Mouse (Mus musculus) 3134 (cell line): Measurements from ENCODE around the gene Gm10282.

Experiments
- DNase-seq: peaks from one replicate; pipeline ENCODE4 v3.0.0-alpha.2; 2011; ENCODE audit warnings: low spot score; ENCODE audit not compliant: insufficient read length; ENCODE audit errors: extremely low read depth

Gm10282 gene

DNA sequence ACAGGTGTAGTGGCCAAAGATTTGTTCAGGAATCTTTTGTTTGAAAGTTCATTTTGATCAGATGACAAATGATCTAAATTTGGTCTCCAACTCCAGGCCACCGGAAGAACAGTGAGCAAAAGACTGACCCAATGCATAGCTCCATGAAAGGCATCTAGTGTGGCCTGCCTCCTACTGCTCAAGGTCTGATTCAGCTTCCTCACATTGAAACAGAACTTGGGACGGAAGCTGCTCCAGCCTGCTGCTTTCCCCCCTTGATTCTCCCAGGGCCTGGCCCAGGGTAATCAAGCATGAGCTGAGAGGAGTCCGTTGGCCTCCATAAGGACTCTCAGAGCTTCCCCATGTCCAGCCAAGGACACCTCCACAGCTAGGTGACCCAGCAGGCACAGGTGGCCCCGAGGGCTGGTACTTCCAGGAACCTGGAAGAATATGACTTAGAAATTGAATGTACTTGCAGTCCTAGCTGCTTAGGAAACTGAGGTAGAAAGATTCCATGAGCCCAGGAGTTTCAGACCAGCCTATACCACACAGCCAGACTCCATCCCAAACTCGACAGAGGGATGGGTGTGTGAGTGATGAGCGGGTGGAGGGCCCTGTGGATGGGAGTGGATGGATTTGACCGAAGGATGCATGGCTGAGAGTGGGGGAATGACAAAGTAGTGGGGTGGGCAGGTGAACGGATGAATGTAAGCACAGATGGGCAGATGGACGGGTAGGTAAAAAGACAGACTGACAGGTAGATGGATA is 4.2 kb downstream of the Gm10282 start:
- DNase-seq, result no peak

DNA sequence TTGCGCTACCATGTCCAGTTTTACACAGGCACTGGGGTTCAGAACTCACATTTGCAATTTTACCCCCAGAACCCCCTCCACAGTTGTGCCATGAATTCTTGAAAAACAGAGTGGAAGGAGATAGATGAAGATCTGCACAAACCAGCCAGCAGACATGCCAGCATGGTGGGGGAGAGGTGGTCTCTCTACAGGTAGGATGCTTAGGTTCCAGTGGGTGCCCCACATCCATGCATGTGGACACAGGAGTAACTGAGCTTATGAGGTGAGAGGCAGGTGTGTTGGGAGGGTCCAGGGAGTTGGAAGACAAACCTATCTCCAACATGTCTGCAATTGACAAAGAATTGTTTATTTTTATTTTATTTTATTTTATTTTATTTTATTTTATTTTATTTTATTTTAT is 6.1 kb downstream of the Gm10282 start:
- no peak for DNase-seq

DNA sequence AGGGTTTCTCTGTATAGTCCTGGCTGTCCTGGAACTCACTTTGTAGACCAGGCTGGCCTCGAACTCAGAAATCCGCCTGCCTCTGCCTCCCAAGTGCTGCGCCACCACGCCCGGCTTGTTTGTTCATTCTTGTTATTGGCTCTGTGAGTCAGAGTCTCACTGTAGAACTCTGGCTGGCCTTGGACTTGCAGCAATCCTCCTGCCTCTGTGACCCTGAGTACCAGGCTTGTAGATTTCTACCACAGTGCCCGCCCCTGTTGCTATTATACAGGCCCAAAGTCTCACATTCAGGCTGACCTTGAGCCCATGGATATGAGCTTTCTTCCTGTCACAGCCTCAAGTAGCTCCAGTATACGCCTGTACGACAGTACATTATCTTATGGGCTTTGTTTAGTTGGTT is 8.5 kb downstream of the Gm10282 start:
- DNase-seq, result no peak

DNA sequence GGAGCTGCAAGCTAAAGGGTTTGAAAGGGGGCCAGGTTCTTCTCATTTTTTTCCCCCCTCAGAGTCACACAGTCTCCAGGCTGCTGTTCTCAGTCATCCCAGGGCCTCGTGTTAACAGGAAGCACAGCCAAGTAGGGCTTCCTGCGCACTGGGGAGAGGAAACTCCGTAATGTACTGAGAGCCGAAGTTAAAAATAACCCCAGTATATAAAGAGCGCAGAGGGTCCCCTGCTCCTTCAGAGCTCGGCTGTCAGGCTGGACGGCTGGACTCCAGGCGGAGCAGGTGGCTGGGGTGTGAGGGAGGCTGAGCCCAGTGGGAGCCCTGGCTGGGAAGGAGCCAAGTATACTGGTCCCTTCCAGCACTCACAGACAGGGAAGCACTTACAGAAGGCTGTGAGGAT is 9.4 kb downstream of the Gm10282 start:
- no peak for DNase-seq

DNA sequence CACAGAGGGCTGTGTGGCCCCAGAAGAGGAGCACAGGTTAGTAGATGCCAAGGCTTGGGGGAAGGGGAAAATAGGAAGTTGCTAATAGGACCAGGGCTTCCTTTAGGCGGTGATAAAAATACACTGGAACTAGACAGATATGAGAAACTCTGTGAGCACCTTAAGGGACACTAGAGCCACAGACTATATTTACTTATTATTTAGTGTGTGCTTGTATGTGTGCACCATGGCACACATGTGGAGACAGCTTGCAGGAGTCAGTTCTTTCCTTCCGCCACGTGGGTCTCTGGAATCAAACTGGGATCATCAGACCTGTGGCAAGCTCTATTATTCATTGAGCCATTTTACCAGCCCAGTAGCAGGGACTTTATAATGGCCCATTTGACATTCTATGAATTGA is 9.9 kb downstream of the Gm10282 start:
- no peak for DNase-seq

DNA sequence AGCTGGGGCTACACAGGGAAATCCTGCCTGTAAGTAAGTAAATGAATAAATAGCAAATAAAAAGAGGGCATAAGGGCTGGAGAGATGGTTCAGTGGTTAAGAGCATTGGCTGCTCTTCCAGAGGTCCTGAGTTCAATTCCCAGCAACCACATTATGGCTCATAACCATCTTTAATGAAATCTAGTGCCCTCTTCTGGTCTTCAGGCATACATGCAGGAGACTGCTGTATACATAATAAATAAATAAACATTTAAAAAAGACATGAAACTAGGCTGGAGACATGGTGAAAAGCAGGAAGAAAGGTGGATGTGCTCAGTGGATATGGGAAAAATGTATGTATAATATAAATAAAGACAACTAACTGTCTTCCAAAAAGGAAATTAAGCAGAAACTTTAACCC is 11.8 kb downstream of the Gm10282 start:
- DNase-seq, result no peak

DNA sequence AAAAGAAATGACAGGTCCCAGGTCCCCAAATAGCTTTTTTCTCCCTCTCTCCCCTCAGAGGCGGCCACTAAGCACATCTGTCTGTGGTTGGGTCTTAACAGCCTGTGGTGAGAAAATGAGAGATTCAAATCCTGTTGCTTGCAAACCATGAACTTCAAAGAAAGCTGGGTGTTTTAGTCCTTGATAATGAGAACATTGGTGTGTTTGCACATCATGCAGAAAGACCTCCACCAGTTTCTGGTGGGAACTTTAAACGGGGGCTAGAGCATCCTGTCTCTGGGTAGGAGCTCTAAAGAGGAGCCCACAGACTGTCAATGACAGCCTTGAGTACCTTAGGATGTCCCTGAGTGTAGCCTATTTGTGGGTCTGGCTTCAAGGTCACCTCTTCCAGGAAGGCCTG is 14.0 kb downstream of the Gm10282 start:
- no peak for DNase-seq

DNA sequence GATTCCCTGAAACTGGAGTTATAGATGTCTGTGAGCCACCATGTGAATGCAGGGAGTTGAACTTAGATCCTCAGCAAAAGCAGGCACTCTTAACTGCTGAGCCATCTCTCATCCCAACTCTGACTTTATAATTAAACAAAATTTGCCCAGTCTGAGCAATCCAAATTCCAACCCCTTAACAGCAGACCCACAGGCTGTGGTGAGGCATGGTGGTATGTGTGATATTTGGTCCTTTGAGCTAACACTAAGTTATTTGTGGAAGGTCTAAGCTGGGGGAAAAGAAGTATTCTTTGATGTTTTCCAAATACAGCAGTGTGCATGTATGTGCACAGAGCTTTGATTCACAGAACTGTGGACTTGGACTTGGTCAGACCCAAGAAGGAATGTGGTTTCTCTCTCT is 16.0 kb downstream of the Gm10282 start:
- no peak for DNase-seq

DNA sequence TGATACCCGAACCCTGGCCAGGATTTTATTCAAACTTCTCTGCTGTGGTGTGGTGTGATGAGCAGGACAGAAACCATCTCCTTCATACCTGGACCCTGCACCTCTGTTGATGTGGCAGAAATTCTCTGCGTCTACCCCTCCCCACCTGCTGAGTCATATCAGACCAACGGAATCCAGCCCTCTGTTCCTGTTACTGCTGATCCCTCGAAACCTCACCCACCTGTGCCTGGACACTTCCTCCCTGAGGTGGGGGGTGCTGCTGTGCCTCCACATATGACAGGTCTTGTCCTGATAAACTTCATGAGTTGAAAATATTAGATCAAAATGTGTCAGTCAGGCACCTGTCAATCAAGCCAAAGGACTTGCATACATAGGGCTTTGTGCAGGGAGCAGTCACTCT is 19.8 kb downstream of the Gm10282 start:
- no peak for DNase-seq

DNA sequence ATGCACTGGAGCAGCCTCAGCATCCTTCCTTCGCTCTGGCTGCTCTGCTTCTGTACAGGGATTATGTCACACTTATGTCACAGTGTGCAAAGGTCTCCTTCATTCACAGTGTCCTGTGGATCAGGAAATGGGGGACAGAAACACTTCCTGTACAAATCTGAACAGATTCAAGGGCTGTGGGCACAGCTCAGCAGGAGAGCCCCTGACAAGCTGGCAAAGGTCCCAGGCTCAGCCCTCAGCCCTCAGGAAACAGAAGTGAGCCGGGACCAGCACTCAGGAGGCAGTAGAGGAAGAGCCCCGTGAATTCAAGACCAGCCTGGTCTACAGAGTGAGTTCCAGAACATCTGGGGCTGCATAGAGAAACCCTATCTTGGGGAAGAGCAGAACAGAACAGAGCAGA is 23.4 kb downstream of the Gm10282 start:
- no peak for DNase-seq

DNA sequence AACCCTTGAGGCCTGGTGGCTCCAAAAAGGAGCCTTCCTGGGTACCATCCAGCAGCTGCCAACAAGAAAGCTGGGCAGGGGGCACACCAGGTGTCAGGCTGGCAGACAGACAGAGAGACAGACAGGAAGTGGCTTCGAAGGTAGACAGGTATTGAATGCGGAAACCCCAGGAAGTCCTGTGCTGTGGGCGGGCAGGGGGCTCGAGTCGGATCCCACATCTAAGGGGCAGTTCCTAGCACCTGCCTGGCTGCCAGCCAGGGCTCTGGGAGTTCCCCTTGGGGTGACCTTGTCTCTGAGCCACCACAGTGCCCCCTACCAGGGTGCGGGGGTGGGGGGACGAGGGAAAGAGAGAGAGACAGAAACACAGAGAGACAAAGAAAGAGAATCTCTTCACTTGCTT is 25.9 kb downstream of the Gm10282 start:
- DNase-seq, result no peak

DNA sequence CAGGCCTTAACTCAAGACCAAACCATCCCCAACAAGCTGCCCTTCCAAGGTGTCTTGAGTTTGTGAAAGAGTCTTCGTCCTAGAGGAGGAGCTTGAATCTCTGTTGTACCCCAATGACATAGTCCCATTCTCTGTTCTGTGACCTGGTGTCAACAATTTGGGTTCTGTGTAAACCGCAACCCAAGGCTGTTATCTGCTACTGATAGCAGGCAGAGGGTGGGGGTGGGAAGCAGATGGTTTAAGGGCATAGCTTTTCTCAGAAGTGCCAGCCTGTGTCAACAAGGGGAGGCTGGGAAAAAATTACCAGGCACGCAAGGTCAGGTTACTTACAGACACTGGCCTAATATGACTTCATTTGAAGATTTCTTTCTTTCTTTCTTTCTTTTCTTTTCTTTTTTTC is 27.8 kb downstream of the Gm10282 start:
- DNase-seq, result no peak

DNA sequence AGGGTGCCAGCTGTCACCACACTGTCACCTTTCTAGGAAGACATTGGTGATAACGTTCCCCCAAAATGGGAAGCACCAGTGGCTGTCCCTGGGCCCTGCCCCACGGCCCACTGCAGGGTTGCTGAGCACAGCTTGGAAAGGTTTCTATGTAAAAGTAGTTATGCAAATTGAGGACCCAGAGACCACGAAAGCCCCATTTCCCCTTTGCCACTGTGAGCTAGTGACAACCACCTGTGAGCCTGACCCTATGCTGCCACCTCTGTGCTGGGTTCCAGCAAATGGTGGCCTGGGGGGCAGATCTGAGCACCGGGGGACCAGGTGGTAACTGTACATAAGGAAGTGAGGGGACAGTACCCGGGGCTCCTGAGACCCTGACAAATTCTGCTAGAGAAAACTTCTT is 31.3 kb downstream of the Gm10282 start:
- DNase-seq, result no peak

DNA sequence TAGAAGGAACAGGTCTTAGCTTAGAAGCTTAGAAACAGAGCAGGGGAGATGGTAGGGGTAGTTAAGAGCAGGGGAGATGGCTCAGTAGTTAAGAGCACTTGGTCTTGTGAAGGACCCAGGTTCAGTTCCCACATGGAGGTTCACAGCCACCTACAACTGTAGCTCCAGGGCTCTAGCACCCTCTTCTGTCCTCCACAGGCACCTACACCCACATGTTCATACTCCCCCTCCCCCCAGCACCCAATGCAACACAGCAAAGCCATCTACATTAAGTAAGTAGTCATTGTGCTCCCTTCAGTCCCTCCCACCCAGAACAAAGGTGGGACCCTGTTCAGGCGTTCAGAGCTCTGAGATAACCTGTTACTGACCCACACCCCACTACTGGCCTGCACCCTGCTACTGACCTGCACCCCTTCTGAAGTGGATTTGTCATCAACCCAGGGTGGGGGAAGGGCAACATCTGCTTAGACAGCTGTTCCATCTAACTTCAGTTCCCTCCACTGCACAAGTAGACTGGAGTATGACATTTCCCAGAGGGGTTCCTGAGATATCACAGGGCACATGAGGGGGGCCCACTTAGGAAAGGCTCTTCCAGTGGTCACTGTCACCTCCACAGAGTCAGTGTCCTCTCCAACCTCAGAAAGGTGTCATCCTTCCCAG is 31.8 kb downstream of the Gm10282 start:
- DNase-seq, result no peak

DNA sequence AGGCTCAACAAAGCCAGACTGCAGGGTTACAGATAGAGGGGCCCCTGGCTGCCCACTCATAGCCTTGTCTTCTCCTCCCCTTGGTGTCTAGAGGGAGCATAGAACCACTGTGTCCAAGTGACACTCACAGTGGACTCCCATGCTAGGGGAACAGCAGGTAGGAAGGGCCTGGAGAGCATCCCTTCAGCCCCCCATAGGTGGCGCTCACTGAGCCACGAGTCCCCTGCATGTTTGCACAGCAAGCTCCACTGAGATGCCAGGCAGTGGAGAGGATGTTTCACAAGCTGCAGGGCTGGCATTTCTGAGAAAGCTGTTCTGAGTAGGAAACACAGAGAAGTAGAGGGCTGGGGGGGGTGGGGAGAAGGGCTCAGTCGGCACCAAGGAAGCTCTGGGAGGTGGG is 32.7 kb downstream of the Gm10282 start:
- DNase-seq, result peak; percentile 29

DNA sequence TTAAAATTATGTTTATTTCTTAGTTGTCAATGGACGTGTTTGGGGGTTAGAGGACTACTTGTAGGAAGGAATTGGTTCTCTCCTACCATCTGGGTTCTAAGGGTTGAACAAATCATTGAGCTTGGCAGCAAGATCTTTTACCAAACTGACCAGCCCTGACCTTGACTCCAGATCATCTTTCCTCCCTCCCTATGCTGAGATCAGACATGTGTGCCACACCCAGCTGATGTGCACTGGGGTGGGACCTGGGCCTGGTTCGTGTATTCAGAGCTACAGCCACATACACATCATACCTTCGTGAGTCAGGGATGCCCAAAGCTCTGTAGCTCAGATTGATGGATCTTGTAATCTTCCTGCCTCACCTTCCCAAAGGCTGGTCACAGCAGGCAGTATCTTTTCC is 33.4 kb downstream of the Gm10282 start:
- DNase-seq, result no peak

DNA sequence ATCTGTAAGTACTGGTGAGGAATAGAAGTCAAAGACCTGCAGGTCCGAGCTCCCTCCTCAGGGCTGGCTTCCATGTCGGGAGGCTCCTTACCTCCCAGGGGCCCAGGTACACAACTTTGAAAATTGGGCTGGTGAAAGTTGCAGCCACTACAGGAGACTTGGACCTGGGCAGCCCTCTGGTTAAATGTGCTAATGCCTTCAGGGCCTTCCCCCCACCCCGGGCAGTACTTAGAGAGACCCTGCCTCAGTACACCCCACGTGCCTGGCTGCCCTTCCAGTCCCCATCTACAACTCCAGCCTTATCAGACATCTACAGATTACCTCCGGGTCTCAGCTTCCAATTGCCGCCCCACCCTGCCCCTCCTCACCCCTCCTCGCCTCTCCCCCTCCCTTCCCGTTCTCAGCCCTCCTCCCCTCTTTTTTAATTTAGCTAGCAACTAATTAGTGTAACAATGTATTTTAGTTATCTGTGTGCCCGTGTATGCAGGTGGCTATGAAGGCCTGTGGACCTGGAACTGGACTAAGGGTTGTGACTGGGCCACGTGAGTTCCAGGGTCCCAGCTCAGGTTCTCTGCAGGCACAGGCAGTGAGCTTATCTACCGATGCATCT is 33.9 kb downstream of the Gm10282 start:
- no peak for DNase-seq

DNA sequence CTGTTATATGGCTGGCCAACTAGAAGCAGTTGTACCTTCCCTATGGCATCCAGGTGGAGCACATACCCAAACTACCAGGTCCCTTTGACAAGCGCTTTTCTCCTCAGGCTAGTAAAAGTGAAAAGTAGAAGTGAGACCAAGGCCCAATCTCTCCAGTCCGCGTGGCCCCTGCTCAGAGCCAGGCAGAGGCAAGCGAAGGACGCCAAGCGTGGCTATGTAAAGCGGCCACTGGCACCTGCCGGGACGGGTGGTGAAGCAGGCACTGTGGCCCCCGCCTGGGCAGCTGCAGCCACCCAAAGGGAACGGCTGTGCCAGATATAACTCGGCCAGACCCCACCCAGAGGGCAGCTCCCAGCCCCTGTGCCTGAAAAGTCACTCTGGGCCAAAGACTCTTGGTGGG is 34.5 kb downstream of the Gm10282 start:
- DNase-seq, result no peak

DNA sequence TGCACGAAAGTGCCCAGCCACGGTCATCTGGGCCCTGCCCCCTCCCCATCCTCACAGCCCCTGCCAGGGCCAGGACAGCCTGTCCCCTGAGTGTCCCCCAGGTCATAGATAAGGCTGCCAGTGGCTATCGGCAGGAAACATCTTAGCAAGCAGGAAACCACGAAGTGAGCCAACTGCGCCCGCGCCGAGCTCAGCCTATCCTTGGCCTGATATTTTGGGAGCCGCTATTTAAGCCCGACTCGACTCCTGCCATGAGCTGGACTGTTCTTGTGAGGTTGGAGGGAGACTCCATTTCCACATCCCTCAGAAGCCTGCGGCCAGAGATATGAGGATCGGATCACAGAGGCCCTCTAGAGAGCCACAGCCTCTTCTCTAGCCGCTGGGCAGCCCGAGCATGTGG is 36.7 kb downstream of the Gm10282 start:
- no peak for DNase-seq

DNA sequence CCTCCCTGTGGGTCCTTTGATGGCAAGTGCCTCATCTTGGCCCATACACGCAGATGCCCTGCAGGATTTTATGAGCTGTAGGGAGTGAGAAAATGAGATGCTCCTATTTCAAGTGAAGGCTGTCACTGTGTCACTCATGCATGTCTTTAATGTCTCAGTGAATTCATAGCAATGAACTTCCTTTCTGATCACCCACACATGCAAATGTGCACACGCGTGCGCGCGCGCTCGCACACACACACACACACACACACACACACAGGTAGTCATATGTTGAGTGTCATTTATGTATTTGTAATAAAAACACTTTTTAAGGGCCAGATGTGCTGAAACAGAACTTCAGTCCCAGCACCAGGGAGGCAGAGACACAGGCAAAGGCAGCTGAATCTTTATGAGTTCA is 38.0 kb downstream of the Gm10282 start:
- DNase-seq, result no peak

DNA sequence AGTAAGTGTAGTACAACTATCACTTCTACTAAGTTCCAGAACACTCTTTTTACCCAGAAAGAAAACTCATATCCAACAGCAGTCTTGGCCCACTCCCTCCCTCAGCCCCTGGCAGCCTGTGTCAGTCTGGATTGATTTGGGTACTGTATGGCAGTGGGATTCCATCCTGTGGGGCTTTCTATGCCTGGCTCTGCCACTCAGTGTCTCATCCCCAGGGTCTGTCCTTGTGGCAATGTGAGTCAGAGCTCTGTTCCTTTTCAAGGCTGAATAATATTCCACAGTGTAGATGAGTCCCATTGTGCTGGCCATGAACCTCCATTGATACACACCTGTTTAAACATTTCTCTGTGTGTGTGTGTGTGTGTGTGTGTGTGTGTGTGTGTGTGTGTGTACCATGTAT is 38.4 kb downstream of the Gm10282 start:
- no peak for DNase-seq

DNA sequence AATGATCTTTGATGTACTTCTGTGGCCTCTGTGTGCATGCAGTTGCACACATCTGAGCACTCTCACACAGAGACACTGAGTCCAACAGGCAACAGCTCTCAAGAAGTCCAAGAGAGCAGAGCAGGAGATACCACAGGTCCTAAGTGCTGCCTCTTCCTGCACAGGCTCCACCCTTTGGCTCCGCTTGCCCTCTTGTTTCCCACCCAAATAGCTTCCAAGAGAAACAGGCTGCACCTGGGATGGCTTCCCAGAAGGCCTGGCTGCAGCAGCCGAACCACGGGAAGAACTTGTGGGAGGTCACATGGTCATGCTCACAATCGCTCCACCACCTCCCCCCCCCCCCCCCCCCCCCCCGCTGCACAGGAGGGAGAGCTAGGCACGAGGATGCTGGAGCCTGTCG is 39.7 kb downstream of the Gm10282 start:
- no peak for DNase-seq
